Mouse (Mus musculus): ENCODE results near the gene 4921539E11Rik. TPM values are rescaled to one million over a fixed set of nuclear protein-coding genes. Genes with fewer than 3 reads are reported as not detected.

4921539E11Rik gene
- polyA plus RNA-seq, 1 experiment from 2014 or later, result not detected

GRCm38 (mm10) chr4:103221789-103222188 lies 68.9 kb downstream of the 4921539E11Rik start:
- Histone ChIP-seq H3K4me3 (replicated peaks) (no peak overlapping the region), H3K27ac (no peak overlapping the region), H3K4me2 (no peak overlapping the region), H3K9me3 (replicated peaks) (no peaks in the 10 kb centered on the region), H3K27me3 (no peaks in the 10 kb centered on the region), H3K9ac (no peak overlapping the region), H3K36me3 (no peaks in the 10 kb centered on the region), H3K4me1 (peaks cover 9% of the 10 kb centered on the region; the same call in 1 of the 2 replicates)
- ATAC-seq (replicated peaks; ENCODE audit: low FRiP score), result no peak
- WGBS, result 69% methylated on average over 6 of the region's 6 CpGs

- Histone ChIP-seq H3K9me3 (replicated peaks) (no peaks in the 10 kb centered on the region), H3K4me2 (no peak overlapping the region), H3K27me3 (no peaks in the 10 kb centered on the region), H3K4me1 (peaks cover 18% of the 10 kb centered on the region), H3K4me3 (replicated peaks) (no peak overlapping the region), H3K27ac (no peak overlapping the region), H3K36me3 (no peaks in the 10 kb centered on the region), H3K9ac (no peak overlapping the region)
- 63% methylated on average over 5 of the region's 5 CpGs for WGBS
- ATAC-seq (replicated peaks; ENCODE audit: low FRiP score), result no peak
These were observed 71.7 kb downstream of the 4921539E11Rik start for GRCm38 (mm10) chr4:103219011-103219410.

GRCm38 (mm10) chr4:103216046-103216445 lies 74.6 kb downstream of the 4921539E11Rik start:
- Histone ChIP-seq H3K4me3 (replicated peaks) (no peak overlapping the region), H3K9me3 (replicated peaks) (no peaks in the 10 kb centered on the region), H3K9ac (no peak overlapping the region), H3K27ac (no peak overlapping the region; the same call in 1 of the 2 replicates), H3K27me3 (no peaks in the 10 kb centered on the region), H3K36me3 (peaks cover 5% of the 10 kb centered on the region; the same call in 1 of the 2 replicates), H3K4me1 (peaks cover 29% of the 10 kb centered on the region), H3K4me2 (no peak overlapping the region)
- 79% methylated on average over 6 of the region's 6 CpGs for WGBS
- no peak for ATAC-seq (replicated peaks; ENCODE audit: low FRiP score)

GRCm38 (mm10) chr4:103214925-103215820 lies 75.5 kb downstream of the 4921539E11Rik start, which contains the start of gene Slc35d1:
TSS of gene Slc35d1 (minus strand) at chr4:103215164.
- H3K4me1 ChIP-seq, result peaks cover 29% of the 10 kb centered on the region
- peaks cover 12% of the 10 kb centered on the region for H3K36me3 ChIP-seq
- H3K27ac ChIP-seq, result peak within 1 kb of the TSS; percentile 98
- H3K4me3 ChIP-seq (replicated peaks), result peak within 1 kb of the TSS; percentile 92
- H3K9me3 ChIP-seq (replicated peaks), result no peaks in the 10 kb centered on the region
- 3% methylated on average over 58 of the region's 70 CpGs for WGBS
- H3K4me2 ChIP-seq, result peak within 1 kb of the TSS; percentile 67
- ATAC-seq (replicated peaks; ENCODE audit: low FRiP score), result peak; percentile 95
- peak within 1 kb of the TSS; percentile 95 for H3K9ac ChIP-seq
- no peaks in the 10 kb centered on the region for H3K27me3 ChIP-seq

GRCm38 (mm10) chr4:103214498-103214924 lies 76.2 kb downstream of the 4921539E11Rik start:
- 0% methylated on average over 43 of the region's 48 CpGs for WGBS
- Histone ChIP-seq H3K9ac (peak overlapping the region; percentile 95), H3K27me3 (no peaks in the 10 kb centered on the region), H3K4me3 (replicated peaks) (peak overlapping the region; percentile 92), H3K9me3 (replicated peaks) (no peaks in the 10 kb centered on the region), H3K27ac (peak overlapping the region; percentile 98), H3K4me2 (peak overlapping the region; percentile 67), H3K36me3 (peaks cover 18% of the 10 kb centered on the region), H3K4me1 (peaks cover 29% of the 10 kb centered on the region)
- peak; percentile 84; the same call in 1 of the 2 replicates for ATAC-seq (replicated peaks; ENCODE audit: low FRiP score)

- 1% methylated on average over 30 of the region's 30 CpGs for WGBS
These were observed 76.7 kb downstream of the 4921539E11Rik start for GRCm38 (mm10) chr4:103213859-103214497.

GRCm38 (mm10) chr4:103208553-103208952 lies 82.1 kb downstream of the 4921539E11Rik start:
- Histone ChIP-seq H3K9me3 (replicated peaks) (no peaks in the 10 kb centered on the region), H3K4me3 (replicated peaks) (no peak overlapping the region), H3K27ac (no peak overlapping the region), H3K4me1 (peaks cover 8% of the 10 kb centered on the region; the same call in 1 of the 2 replicates), H3K27me3 (no peaks in the 10 kb centered on the region), H3K9ac (no peak overlapping the region), H3K36me3 (peaks cover 73% of the 10 kb centered on the region), H3K4me2 (no peak overlapping the region)
- no peak for ATAC-seq (replicated peaks; ENCODE audit: low FRiP score)
- WGBS, result 93% methylated on average over 1 of the region's 1 CpGs

More at GRCm38 (mm10) chr4:103213859-103214497, 76.7 kb downstream of the 4921539E11Rik start:
- Histone ChIP-seq H3K27ac (peak overlapping the region; percentile 98), H3K4me2 (peak overlapping the region; percentile 67), H3K9me3 (replicated peaks) (no peaks in the 10 kb centered on the region), H3K9ac (peak overlapping the region; percentile 95), H3K36me3 (peaks cover 24% of the 10 kb centered on the region), H3K4me3 (replicated peaks) (peak overlapping the region; percentile 92), H3K27me3 (no peaks in the 10 kb centered on the region), H3K4me1 (peaks cover 29% of the 10 kb centered on the region)
- no peak for ATAC-seq (replicated peaks; ENCODE audit: low FRiP score)

GRCm38 (mm10) chr4:103203646-103204045 lies 87.0 kb downstream of the 4921539E11Rik start:
- Histone ChIP-seq H3K9me3 (replicated peaks) (no peaks in the 10 kb centered on the region), H3K4me3 (replicated peaks) (no peak overlapping the region), H3K27me3 (no peaks in the 10 kb centered on the region), H3K4me2 (no peak overlapping the region), H3K9ac (no peak overlapping the region), H3K36me3 (peaks cover 71% of the 10 kb centered on the region), H3K4me1 (no peaks in the 10 kb centered on the region), H3K27ac (no peak overlapping the region)
- WGBS, result 76% methylated on average over 2 of the region's 2 CpGs
- ATAC-seq (replicated peaks; ENCODE audit: low FRiP score), result no peak

- no peaks in the 10 kb centered on the region for H3K4me1 ChIP-seq
- H3K27me3 ChIP-seq, result no peaks in the 10 kb centered on the region
- peaks cover 65% of the 10 kb centered on the region for H3K36me3 ChIP-seq
- no peak overlapping the region for H3K9ac ChIP-seq
- no peak overlapping the region for H3K4me2 ChIP-seq
- no peak for ATAC-seq (replicated peaks; ENCODE audit: low FRiP score)
- WGBS, result 95% methylated on average over 1 of the region's 1 CpGs
- no peak overlapping the region for H3K27ac ChIP-seq
- H3K9me3 ChIP-seq (replicated peaks), result no peaks in the 10 kb centered on the region
- no peak overlapping the region for H3K4me3 ChIP-seq (replicated peaks)
These were observed 90.6 kb downstream of the 4921539E11Rik start for GRCm38 (mm10) chr4:103200046-103200445.

- Histone ChIP-seq H3K27me3 (no peaks in the 10 kb centered on the region), H3K27ac (no peak overlapping the region), H3K4me3 (replicated peaks) (no peak overlapping the region), H3K4me2 (no peak overlapping the region), H3K4me1 (no peaks in the 10 kb centered on the region), H3K36me3 (peaks cover 63% of the 10 kb centered on the region), H3K9me3 (replicated peaks) (no peaks in the 10 kb centered on the region), H3K9ac (no peak overlapping the region)
- no peak for ATAC-seq (replicated peaks; ENCODE audit: low FRiP score)
- 64% methylated on average over 4 of the region's 4 CpGs for WGBS
These were observed 91.6 kb downstream of the 4921539E11Rik start for GRCm38 (mm10) chr4:103199086-103199485.

GRCm38 (mm10) chr4:103197401-103197800 lies 93.3 kb downstream of the 4921539E11Rik start:
- Histone ChIP-seq H3K27me3 (no peaks in the 10 kb centered on the region), H3K4me1 (no peaks in the 10 kb centered on the region), H3K27ac (no peak overlapping the region), H3K9me3 (replicated peaks) (no peaks in the 10 kb centered on the region), H3K4me3 (replicated peaks) (no peak overlapping the region), H3K4me2 (no peak overlapping the region), H3K9ac (no peak overlapping the region), H3K36me3 (peaks cover 66% of the 10 kb centered on the region)
- 92% methylated on average over 8 of the region's 8 CpGs for WGBS
- no peak for ATAC-seq (replicated peaks; ENCODE audit: low FRiP score)

- H3K36me3 ChIP-seq, result peaks cover 81% of the 10 kb centered on the region
- no peak overlapping the region for H3K27ac ChIP-seq
These were observed 98.2 kb downstream of the 4921539E11Rik start for GRCm38 (mm10) chr4:103192421-103192820.

More at GRCm38 (mm10) chr4:103192421-103192820, 98.2 kb downstream of the 4921539E11Rik start:
- WGBS, result 85% methylated on average over 2 of the region's 2 CpGs
- Histone ChIP-seq H3K9me3 (replicated peaks) (no peaks in the 10 kb centered on the region), H3K27me3 (no peaks in the 10 kb centered on the region), H3K4me2 (no peak overlapping the region), H3K4me1 (no peaks in the 10 kb centered on the region), H3K9ac (no peak overlapping the region), H3K4me3 (replicated peaks) (no peak overlapping the region)
- ATAC-seq (replicated peaks; ENCODE audit: low FRiP score), result no peak
